ENCODE assay signal across 8 mouse cellular contexts in the genomic region with DNA sequence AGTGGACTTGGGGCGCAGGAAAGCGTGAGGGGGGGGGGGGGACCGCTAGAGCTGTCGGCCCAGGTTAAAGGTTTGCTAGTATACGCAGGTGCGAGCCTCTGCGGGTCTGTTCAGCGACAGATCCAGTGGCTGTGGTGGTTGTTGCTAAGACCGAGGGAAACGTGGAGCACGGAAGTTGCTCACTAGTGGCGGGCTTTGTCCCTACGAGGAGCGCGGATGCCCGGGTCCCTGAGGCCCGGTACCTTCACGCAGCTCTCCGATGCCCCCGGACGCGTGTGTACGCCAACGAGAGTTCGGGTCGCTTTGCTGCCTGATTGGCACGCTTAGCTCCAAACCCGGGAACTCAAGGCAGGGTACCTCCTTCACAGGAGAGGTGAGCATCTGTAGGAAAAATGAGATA. TPM values are rescaled to one million over a fixed set of nuclear protein-coding genes. Genes with fewer than 3 reads are reported as not detected.
DNase-seq lines count a peak whose midpoint lies in the region; ATAC-seq and TF ChIP-seq lines count a peak whose summit lies in the region.

No protein-coding gene starts in this region.

- no peak for TF ChIP-seq POLR2A in liver, adult 2 months (IDR thresholded peaks at IDR 0.05; ENCODE audit: extremely low read depth, insufficient read depth, low read length)
- TF ChIP-seq POLR2A in myocyte (IDR thresholded peaks at IDR 0.05; ENCODE audit: insufficient read length, low read depth) = no peak

- H3K4me2 ChIP-seq in intestine, embryonic 15.5 days (replicated peaks) = peak overlapping the region; percentile 94
- peak overlapping the region; percentile 81 for H3K4me2 ChIP-seq in myocyte (ENCODE audit: low read depth)

- H3K36me3 ChIP-seq in liver, adult 2 months (ENCODE audit: control insufficient read depth, insufficient read depth, low read length) = no peaks in the 10 kb centered on the region
- H3K36me3 ChIP-seq in embryonic facial prominence, embryonic 10.5 days (replicated peaks) = no peaks in the 10 kb centered on the region
- H3K36me3 ChIP-seq in intestine, embryonic 15.5 days = no peaks in the 10 kb centered on the region
- no peaks in the 10 kb centered on the region for H3K36me3 ChIP-seq in myocyte (ENCODE audit: control insufficient read depth, insufficient read depth)

- 8% methylated on average over 28 of the region's 28 CpGs for WGBS in liver, adult 2 months
- 1% methylated on average over 28 of the region's 28 CpGs for WGBS in embryonic facial prominence, embryonic 10.5 days
- 1% methylated on average over 28 of the region's 28 CpGs for WGBS in intestine, embryonic 15.5 days

- TF ChIP-seq CTCF in liver, adult 2 months (IDR thresholded peaks at IDR 0.05; ENCODE audit: low read depth, low read length) = no peak

- H3K9me3 ChIP-seq in embryonic facial prominence, embryonic 10.5 days = no peaks in the 10 kb centered on the region
- H3K9me3 ChIP-seq in intestine, embryonic 15.5 days = no peaks in the 10 kb centered on the region

- peak overlapping the region; percentile 52; the same call in 1 of the 2 replicates for H3K4me3 ChIP-seq in liver, adult 2 months (ENCODE audit: insufficient read depth, low read depth, low read length)
- H3K4me3 ChIP-seq in embryonic facial prominence, embryonic 10.5 days = peak overlapping the region; percentile 65
- H3K4me3 ChIP-seq in intestine, embryonic 15.5 days (replicated peaks) = peak overlapping the region; percentile 52
- peak overlapping the region; percentile 15 for H3K4me3 ChIP-seq in myocyte

- no peaks in the 10 kb centered on the region for H3K79me2 ChIP-seq in liver, adult 2 months (ENCODE audit: control insufficient read depth, insufficient read depth, low read length)
- no peaks in the 10 kb centered on the region for H3K79me2 ChIP-seq in myocyte (ENCODE audit: control insufficient read depth, insufficient read depth)

- no peaks in the 10 kb centered on the region for H3K4me1 ChIP-seq in liver, adult 2 months (ENCODE audit: control insufficient read depth, insufficient read depth, low read length)
- H3K4me1 ChIP-seq in embryonic facial prominence, embryonic 10.5 days = peaks cover 24% of the 10 kb centered on the region
- peaks cover 21% of the 10 kb centered on the region for H3K4me1 ChIP-seq in intestine, embryonic 15.5 days (replicated peaks)

- H3K9ac ChIP-seq in liver, adult 2 months (ENCODE audit: low read depth, low read length) = no peak overlapping the region
- peak overlapping the region; percentile 29 for H3K9ac ChIP-seq in intestine, embryonic 15.5 days

- no peak; the same call in 1 of the 2 replicates for ATAC-seq in intestine, embryonic 15.5 days

- no peak for DNase-seq in liver, adult 2 months (ENCODE audit: extremely low read depth, low read depth, low spot score)
- DNase-seq in liver = no peak
- no peak for DNase-seq in embryonic facial prominence, embryonic 10.5 days (ENCODE audit: low spot score)
- no peak for DNase-seq in layer of hippocampus, adult 9-11 months
- DNase-seq in left cerebral cortex, adult 11 months (ENCODE audit: low spot score) = no peak
- DNase-seq in spleen, postnatal 4 days (ENCODE audit: low spot score in 2 of 2) = no peak

- H3ac ChIP-seq in myocyte (ENCODE audit: control insufficient read depth, insufficient read length) = no peak overlapping the region

- H3K27me3 ChIP-seq in liver, adult 2 months (ENCODE audit: control insufficient read depth, insufficient read depth, low read length) = peaks cover 4% of the 10 kb centered on the region
- peaks cover 80% of the 10 kb centered on the region for H3K27me3 ChIP-seq in embryonic facial prominence, embryonic 10.5 days (replicated peaks; ENCODE audit: low read depth, poor library complexity, severe bottlenecking)
- peaks cover 22% of the 10 kb centered on the region for H3K27me3 ChIP-seq in intestine, embryonic 15.5 days (replicated peaks)
- peaks cover 20% of the 10 kb centered on the region for H3K27me3 ChIP-seq in myocyte (ENCODE audit: control insufficient read depth, insufficient read depth, insufficient read length)

- no peak overlapping the region for H3K27ac ChIP-seq in liver, adult 2 months (replicated peaks; ENCODE audit: insufficient read depth, low read depth, low read length)
- H3K27ac ChIP-seq in embryonic facial prominence, embryonic 10.5 days (replicated peaks) = peak overlapping the region; percentile 69
- H3K27ac ChIP-seq in intestine, embryonic 15.5 days = no peak overlapping the region

TF ChIP-seq in myocyte, 11 proteins besides CTCF, POLR2A, EP300 and RAD21:
- TF ChIP-seq USF1 (IDR thresholded peaks at IDR 0.05; ENCODE audit: low read depth) (no peak), E2F4 (IDR thresholded peaks at IDR 0.05; ENCODE audit: insufficient read depth) (no peak), MAX (IDR thresholded peaks at IDR 0.05; ENCODE audit: low read depth) (no peak), TCF12 (IDR thresholded peaks at IDR 0.05; ENCODE audit: insufficient read depth, poor library complexity, severe bottlenecking) (no peak), SRF (IDR thresholded peaks at IDR 0.05; ENCODE audit: control insufficient read depth, insufficient read length, low read depth) (no peak), MYOG (IDR thresholded peaks at IDR 0.05; ENCODE audit: control insufficient read depth in 1 of 3, insufficient read depth in 1 of 3, insufficient read length in 2 of 3, low read depth in 2 of 3) (no peak)

RNA-seq across cellular contexts. Expression of a gene that starts 0.7 kb away (rescaled TPM):
- total RNA-seq in liver, adult 2 months (2014; rRNA removed) = 0.09 and 0.20 TPM in 2 replicates
- 0.42 and 0.46 TPM in 2 replicates for polyA plus RNA-seq in liver, adult 2 months (2012; rRNA removed)
- polyA plus RNA-seq in embryonic facial prominence, embryonic 10.5 days (2016; fragmentation: Nextera tagmentation; extraction: Ambion mirVana) = 3.3 and 4.1 TPM in 2 replicates
- 2.3 and 2.8 TPM in 2 replicates for polyA plus RNA-seq in intestine, embryonic 15.5 days (2015; fragmentation: Nextera tagmentation; extraction: Ambion mirVana)
- 0.18 TPM for polyA plus RNA-seq in myocyte (2012; fragmentation: generic; extraction: Trizol)

RNA-seq across cellular contexts. Expression of a gene that starts 43.1 kb away (rescaled TPM):
- total RNA-seq in liver, adult 2 months (2014; rRNA removed) = not detected in 2 replicates
- not detected in 2 replicates for polyA plus RNA-seq in liver, adult 2 months (2012; rRNA removed)
- polyA plus RNA-seq in embryonic facial prominence, embryonic 10.5 days (2016; fragmentation: Nextera tagmentation; extraction: Ambion mirVana) = 0.16 and 0.35 TPM in 2 replicates
- polyA plus RNA-seq in intestine, embryonic 15.5 days (2015; fragmentation: Nextera tagmentation; extraction: Ambion mirVana) = 2.4 and 2.8 TPM in 2 replicates
- not detected for polyA plus RNA-seq in myocyte (2012; fragmentation: generic; extraction: Trizol)

Comparison
In these comparisons a context has a peak if more than half of its experiments do, and no peak if none do; other contexts are left out.
1. H3K4me3 ChIP-seq: peak in every context shown above with its lines; median percentile 65 in embryonic facial prominence, embryonic 10.5 days; 52 in liver, adult 2 months; 52 in intestine, embryonic 15.5 days; 15 in myocyte.